Mouse (Mus musculus) heart, adult 2 months (tissue): Measurements from ENCODE around the gene Psmg4.

Experiments used
- CTCF ChIP-seq: fragments of 200-600 bp; IDR thresholded peaks from 2 replicates; pipeline ENCODE4 v1.8.1; 2022; ENCODE audit warnings: antibody characterized with exemption, mild to moderate bottlenecking, moderate library complexity
- EP300 ChIP-seq: fragments of 200-500 bp; IDR thresholded peaks from 2 replicates; pipeline ENCODE4 v1.6.1; 2011; ENCODE audit warnings: low read depth, low read length, control low read depth; ENCODE audit not compliant: insufficient read depth
- POLR2A ChIP-seq: fragments of 200-500 bp; IDR thresholded peaks from 2 replicates; pipeline ENCODE4 v1.6.1; 2011; ENCODE audit warnings: mild to moderate bottlenecking, low read depth, low read length, control low read depth; ENCODE audit not compliant: insufficient read depth

- TF ChIP-seq CTCF (no peak), POLR2A (no peak), EP300 (no peak)
These were observed 31.6 kb upstream of the Psmg4 start for GRCm38 (mm10) chr13:34131011-34131707.
